Mouse (Mus musculus) hindbrain, postnatal 0 days (tissue): ENCODE data around the gene Ppp2r5e. TPM values are rescaled to one million over a fixed set of nuclear protein-coding genes. Genes with fewer than 3 reads are reported as not detected.

Source experiments
- ATAC-seq: fragments of 200-750 bp; cut with Nextera tagmentation; 2 replicates; pipeline ENCODE4 v1.8.0; 2017; ENCODE audit warnings: mild to moderate bottlenecking, moderate TSS enrichment, moderate library complexity
- DNase-seq: peaks from one replicate; pipeline ENCODE4 v3.0.0-alpha.2; 2015; ENCODE audit warnings: low spot score
- H3K27ac ChIP-seq: fragments of 300-500 bp; sonication (generic); 2 replicates; pipeline ENCODE4 v1.5.1; 2014; ENCODE audit warnings: mild to moderate bottlenecking
- H3K27me3 ChIP-seq: fragments of 300-500 bp; sonication (generic); 2 replicates; pipeline ENCODE4 v1.6.1; 2014; ENCODE audit warnings: low read length, mixed read lengths; ENCODE audit not compliant: insufficient read depth
- H3K36me3 ChIP-seq: fragments of 300-500 bp; sonication (generic); 2 replicates; pipeline ENCODE4 v1.6.1; 2014; ENCODE audit warnings: low read length, mixed read lengths; ENCODE audit not compliant: insufficient read depth
- H3K4me1 ChIP-seq: fragments of 300-500 bp; sonication (generic); 2 replicates; pipeline ENCODE4 v1.6.1; 2014; ENCODE audit warnings: antibody characterized with exemption, low read length, mixed read lengths; ENCODE audit not compliant: insufficient read depth
- H3K4me2 ChIP-seq: fragments of 300-500 bp; sonication (generic); 2 replicates; pipeline ENCODE4 v1.6.1; 2014; ENCODE audit warnings: low read depth, mild to moderate bottlenecking, low read length, moderate library complexity, mixed read lengths
- H3K4me3 ChIP-seq: fragments of 300-500 bp; sonication (generic); 2 replicates; pipeline ENCODE4 v1.5.1; 2014; ENCODE audit warnings: low read length
- H3K9ac ChIP-seq: fragments of 300-500 bp; sonication (generic); replicated peaks from 2 replicates; pipeline ENCODE4 v1.6.1; 2014; ENCODE audit warnings: mild to moderate bottlenecking, low read length, moderate library complexity, mixed read lengths
- H3K9me3 ChIP-seq: fragments of 300-500 bp; sonication (generic); 2 replicates; pipeline ENCODE4 v1.6.1; 2016; ENCODE audit warnings: low read length, mixed read lengths
- CTCF ChIP-seq: IDR thresholded peaks from 2 replicates; pipeline ENCODE4 v1.5.1; 2016; ENCODE audit warnings: antibody characterized with exemption, control low read depth, low read depth
- WGBS: fragments of 180-500 bp; shearing (Covaris S2); extraction: QIAGEN DNeasy Blood & Tissue Kit; methylation state at CpG from one replicate; pipeline ENCODE4 v1.1.7; 2014; 5-methylcytosine and 5-hydroxymethylcytosine counted together
- polyA plus RNA-seq: library from polyadenylated mRNA; unstranded; fragments of >200 nt; fragmentation: Nextera tagmentation; extraction: Ambion mirVana; gene quantifications from 2 replicates; pipeline ENCODE4 v1.2.1, GENCODE M21; 2015
- total RNA-seq: library from RNA; depleted of rRNA; stranded (reverse); fragments of >200 nt; gene quantifications from 2 replicates; pipeline ENCODE4 v1.2.3, GENCODE M21; 2014; rRNA removed

Ppp2r5e gene
- total and polyA plus RNA-seq, 2 experiments from 2014 or later, result 23.4 to 26.7 TPM

GRCm38 (mm10) chr12:75412964-75413363, 183.1 kb downstream of the Ppp2r5e start:
- Histone ChIP-seq H3K4me2 (no peak overlapping the region), H3K4me1 (no peaks in the 10 kb centered on the region), H3K27ac (no peak overlapping the region), H3K27me3 (no peaks in the 10 kb centered on the region), H3K4me3 (no peak overlapping the region), H3K9me3 (no peaks in the 10 kb centered on the region), H3K9ac (no peak overlapping the region), H3K36me3 (no peaks in the 10 kb centered on the region)
- WGBS, result 85% methylated on average over 9 of the region's 9 CpGs
- DNase-seq, result no peak
- no peak for ATAC-seq
- no peak for TF ChIP-seq CTCF

Other genes with a start within 250 kb of the Ppp2r5e start
- not detected in 2 replicates for gene Gphb5, start 179.5 kb downstream of the Ppp2r5e start, total RNA-seq
- not detected in 2 replicates for gene Gphb5, start 179.5 kb downstream of the Ppp2r5e start, polyA plus RNA-seq
- 2.4 and 2.5 TPM in 2 replicates for gene Wdr89, start 73.3 kb upstream of the Ppp2r5e start, total RNA-seq
- gene Wdr89, start 73.3 kb upstream of the Ppp2r5e start, polyA plus RNA-seq, result 3.7 TPM in 2 replicates
- gene Sgpp1, start 139.5 kb upstream of the Ppp2r5e start, total RNA-seq, result 38.5 and 42.6 TPM in 2 replicates
- 15.7 and 16.3 TPM in 2 replicates for gene Sgpp1, start 139.5 kb upstream of the Ppp2r5e start, polyA plus RNA-seq
- 39.3 and 57.2 TPM in 2 replicates for gene Syne2, start 221.9 kb upstream of the Ppp2r5e start, total RNA-seq
- 26.1 and 28.8 TPM in 2 replicates for gene Syne2, start 221.9 kb upstream of the Ppp2r5e start, polyA plus RNA-seq